Mouse (Mus musculus): Measurements from ENCODE around the gene Liph.
"Not testable (repeated sequence)": the region's sequence is repeated elsewhere in the genome, so short reads cannot be mapped to it uniquely, and the experiment has no call there.

Liph gene

DNA sequence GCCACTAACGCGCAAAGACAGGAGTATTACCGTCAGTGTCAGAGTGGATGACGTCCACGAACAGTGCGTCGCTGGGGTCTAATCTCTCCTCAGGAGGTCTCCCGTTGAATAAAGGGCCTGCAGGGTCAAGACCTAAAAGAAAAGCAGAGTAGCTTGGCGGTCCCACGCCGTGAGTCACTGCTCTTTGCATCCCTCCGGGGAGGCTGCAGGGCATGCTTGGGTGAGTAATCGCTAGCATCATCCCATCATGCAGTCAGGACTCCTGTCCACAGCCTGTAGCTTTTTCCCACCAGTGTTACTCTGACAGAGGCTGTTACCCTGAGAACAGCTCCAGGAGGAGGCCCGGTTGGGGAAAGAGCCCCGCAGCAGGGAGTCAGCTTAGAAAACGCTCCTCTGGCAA, 19.3 kb downstream of the Liph start:
- DNase-seq (ENCODE audit: low spot score in 2 of 2): no peak

DNA sequence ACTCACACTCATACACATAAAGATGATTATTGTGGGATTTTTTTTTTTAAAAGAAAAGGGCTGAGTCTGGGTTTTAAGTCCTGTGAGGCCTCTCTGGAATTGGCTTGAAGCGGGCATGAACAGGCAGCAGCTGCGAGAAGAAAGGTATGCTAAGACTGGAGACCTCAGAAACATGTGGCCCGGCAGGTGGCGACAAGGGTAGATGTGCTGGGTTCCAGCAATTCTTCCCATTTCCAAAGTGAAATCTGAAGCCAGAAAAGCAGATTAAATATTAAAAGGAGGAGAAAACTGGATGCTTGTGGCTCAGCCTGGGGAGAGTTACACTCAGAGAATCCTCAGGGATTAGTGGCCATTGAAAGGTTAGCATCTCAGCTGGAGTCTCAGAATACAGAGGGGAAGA, 24.0 kb downstream of the Liph start:
- no peak for DNase-seq (ENCODE audit: low spot score in 2 of 2)

DNA sequence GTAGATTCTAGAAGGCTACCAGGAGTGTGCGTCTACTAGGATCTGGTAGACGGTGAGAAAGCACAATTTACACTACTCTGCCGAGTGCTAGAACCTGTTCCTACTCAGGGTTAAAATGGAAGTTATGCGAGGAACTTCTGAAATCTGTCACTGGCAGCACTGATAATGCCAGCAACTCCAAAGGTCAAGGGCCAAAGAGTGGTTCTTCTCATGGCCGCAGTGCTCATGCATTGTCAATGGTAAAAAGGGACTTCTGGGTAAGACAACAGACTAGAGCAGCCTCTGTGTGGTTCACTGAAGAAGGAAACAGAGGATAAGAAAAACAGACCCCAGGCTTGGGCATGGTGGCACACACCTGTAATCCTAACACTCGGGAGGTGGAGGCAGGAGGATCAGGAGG, 24.9 kb downstream of the Liph start:
- DNase-seq (ENCODE audit: low spot score in 2 of 2): no peak

DNA sequence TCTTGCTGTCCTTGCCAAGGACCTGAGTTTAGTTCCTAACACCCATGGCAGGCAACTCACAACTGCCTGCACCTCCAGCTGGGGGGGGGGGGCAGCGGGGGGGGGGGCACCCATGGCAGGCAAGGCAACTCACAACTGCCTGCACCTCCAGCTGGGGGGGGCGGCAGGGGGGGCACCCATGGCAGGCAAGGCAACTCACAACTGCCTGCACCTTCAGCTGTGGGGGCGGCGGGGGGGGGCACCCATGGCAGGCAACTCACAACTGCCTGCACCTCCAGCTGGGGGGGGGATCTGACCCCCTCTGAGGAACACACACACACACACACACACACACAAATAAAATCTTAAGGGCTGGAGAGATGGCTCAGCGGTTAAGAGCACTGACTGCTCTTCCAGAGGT, 25.6 kb downstream of the Liph start:
- no peak for DNase-seq (ENCODE audit: low spot score in 2 of 2)

DNA sequence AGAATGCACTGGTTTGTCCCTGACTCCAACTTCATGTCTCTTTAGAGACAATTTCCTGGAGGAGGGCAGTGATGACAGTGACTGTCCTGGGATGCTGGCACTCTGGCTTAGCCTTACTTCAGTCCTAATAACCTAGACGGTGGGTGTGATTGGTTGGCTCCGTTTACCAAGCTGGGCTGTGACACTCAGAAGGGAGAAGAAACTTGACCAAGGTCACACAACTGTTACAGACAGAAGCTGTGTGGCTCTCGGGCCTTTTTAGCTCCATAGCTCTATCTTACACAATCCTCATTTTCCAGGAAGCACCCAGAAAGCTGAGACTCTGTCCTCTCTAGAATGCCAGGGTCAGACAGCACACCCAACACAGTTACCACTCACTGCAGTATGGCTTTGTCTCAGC, 29.9 kb downstream of the Liph start:
- DNase-seq (ENCODE audit: low spot score in 2 of 2): no peak

DNA sequence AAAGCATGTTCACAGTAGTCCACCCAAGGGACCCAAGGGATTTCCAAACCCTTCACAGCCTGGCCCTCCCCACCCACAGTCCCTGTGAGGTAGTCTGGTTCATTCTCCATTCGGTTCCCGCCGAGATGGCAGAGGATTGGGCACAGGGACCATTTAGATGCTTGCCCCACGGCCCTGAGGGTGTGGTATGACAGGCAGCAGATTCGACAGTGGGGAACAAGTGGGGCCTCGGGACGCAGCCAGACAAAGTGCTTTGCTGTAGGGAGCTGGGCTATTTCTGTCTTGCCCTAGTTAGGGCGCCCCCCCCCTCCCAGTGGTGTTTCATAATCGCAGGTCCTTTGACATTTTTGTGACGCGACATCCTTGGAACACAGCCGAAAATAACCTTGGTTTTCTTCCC, 39.9 kb downstream of the Liph start:
- DNase-seq (ENCODE audit: low spot score in 2 of 2): no peak

DNA sequence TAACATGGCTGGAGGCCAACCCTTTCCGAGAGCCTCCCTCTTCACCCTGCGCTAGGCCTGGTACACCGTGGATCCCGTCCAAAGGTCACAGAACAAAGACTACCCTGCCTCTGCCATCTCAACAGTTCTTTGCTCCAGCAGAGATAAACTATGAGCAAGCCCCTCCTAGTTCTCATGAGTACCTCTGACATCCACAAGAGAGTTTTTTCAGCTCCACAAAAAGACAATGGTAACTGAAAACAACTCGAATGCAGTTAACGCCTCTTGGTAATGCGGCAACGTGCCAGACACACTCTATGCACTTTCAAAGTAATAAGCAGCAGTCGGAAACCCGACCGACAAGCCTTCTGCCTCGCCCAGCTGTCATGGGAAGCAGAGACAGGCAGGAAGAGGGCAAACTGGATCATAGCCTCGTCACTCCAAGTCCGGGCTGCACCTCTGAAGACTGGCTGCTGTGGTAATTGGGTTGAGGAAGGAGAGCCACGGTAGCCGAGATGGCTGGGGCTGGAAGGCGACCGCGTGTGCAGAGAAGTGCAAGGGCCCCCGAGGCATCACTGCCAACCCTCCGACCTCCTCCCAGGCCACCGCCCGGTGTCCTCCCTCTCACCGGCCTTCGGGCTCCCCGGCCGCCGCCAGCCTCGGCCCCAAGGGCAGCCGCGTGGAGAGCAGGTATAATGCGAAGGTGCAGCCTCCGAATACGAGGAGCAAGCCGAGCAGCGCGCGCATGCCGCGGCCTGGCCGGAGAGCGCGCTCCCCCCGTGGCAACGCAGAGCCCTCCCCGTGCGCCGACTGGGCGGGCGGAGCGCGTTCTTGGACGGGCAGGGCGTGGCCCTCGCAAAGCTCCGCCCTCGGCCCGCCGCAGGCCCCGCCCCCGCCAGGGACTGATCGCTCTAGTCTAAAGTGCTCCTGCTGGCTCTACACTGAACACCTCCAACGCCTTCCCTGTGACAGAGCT, 48.4 kb downstream of the Liph start, which contains the start of gene Tmem41a:
TSS of gene Tmem41a (minus strand) at position 792 of the 955 bp plus-strand sequence.
- DNase-seq (ENCODE audit: low spot score in 2 of 2): peak; percentile 68 to 85

DNA sequence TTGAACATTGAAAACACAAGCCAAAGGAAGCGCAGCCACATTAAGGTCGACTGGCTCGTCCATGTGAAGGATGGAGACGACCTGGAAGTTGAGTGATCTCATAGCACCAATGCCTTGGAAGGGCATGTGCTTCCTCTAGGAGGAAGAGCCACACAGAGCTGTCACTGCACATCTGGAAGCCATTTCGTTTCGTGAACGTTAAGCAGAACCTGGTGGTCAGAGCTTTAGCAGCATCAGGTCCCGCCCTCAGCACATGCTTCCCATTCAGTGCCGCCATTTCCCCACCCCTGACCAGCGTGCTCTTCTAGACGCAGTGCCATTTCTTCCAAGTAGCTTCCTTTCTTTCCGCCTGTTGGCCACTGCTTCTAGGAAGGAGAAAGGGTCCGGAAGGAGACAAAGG, 67.0 kb downstream of the Liph start:
- DNase-seq (ENCODE audit: low spot score in 2 of 2): no peak

DNA sequence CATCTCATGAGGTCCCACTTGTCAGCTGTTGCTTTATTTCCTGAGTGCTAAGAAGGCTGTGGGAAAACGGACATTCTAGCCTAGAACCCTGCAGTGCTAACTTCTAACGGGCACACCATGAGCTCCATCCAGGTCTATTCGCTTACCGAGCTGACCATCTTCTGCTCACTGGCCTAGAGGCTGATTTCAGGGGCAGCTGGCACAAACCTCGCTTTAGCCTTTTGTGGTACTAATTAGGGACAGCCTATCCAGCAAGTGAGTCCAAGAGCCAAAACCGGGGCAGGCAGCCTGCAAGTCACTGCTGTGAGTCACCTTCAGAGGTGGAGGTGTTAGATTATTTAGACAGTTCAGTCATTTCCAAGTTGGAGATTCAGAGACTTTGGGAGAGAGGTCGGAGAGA, 78.8 kb downstream of the Liph start:
- DNase-seq (ENCODE audit: low spot score in 2 of 2): no peak

DNA sequence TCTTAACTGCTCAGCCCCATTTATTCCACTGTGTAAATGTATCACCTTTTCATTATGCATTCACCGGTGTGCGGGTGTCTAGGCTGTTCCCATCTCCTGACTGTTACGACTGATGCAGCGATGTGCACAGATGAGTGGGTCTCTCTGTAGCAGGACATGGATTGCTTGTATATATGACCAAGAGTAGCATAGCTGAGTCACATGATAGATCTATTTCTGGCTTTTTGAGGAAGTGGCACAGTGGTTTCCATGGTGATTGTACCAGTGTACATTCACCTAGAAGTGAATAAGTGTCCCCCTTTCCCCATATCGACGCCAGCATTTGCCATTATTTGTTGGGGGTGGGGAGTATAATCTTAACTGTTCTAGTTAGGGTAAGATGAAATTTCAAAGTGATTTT, 82.1 kb downstream of the Liph start:
- no peak for DNase-seq (ENCODE audit: low spot score in 2 of 2)

DNA sequence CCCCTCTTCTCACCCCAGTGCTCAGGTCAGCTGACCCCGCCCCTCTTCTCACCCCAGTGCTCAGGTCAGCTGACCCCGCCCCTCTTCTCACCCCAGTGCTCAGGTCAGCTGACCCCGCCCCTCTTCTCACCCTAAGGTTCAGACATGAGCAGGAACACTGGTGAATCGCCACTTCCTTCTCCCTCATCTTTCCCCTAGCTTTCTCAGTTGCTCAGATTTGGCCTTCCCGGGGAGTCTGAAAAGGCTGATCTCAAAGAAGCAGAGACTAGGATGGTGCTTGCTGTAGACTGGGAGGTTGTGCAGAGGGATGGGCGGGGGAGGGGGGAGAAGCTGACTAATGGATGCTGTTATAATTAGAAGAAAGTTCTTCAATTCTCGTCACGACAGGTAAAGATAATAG, 86.6 kb downstream of the Liph start:
- not testable (repeated sequence) for DNase-seq (ENCODE audit: low spot score in 2 of 2)

DNA sequence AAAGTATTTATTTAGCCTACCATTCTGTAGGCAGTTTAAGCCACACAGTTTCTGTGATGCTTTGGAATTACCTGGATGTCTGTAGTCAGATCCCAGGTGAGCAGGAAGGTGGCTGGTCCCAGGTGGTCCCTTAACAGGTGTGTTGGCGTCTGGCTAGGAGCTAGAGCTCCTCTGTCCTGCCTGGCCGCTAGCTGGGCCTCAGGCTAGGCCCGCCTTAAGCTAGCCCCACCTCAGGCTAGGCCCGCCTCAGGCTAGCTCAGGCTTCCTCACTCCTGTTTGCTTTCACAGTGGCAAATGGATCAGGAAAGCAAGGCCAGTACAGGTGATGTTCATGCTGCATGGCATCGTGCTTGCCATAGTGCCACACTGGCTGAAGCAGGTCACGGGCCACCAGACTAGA, 88.6 kb downstream of the Liph start:
- no peak for DNase-seq (ENCODE audit: low spot score in 2 of 2)

DNA sequence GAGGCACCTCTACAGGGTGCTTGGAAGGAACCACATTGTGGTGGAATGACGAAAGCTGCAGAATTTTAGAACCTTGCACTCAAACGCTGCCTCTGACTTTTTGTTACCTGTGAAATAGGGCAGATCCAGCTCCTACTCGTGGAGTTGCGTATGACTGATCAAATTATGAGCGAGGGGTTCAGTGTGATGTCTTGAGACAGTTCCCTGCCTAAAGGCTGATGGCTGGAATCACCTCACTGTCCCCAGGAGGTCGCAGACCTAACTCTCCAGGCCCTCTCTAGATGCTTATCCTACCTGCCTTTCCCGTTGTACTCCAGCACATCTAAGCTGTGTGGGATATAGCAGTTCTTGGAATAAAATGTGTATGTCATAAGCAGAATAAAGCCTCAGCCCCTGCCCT, 89.5 kb downstream of the Liph start:
- no peak for DNase-seq (ENCODE audit: low spot score in 2 of 2)

DNA sequence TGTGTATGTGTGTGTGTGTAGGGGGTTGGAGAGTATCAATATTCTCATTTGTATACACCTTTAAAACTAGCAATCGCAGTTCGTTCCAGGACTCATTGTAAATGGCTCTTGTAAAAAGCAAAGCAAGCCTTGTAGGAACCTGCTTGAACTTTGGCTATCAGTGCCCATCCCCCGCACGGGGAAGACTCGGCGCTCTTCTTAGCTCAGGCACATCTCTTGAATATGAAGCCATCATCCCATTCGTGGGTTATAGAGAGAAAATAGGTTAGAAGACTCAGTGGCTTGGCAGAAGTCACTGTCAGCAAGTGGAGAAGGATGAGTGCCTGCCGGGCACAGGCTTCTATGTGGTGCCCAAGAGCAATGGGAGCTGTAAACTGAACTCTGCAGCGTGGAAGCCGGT, 90.8 kb downstream of the Liph start:
- DNase-seq (ENCODE audit: low spot score in 2 of 2): no peak
